Mouse (Mus musculus): ENCODE results near the gene Ifng.
"Not testable (repeated sequence)": the region's sequence is repeated elsewhere in the genome, so short reads cannot be mapped to it uniquely, and the experiment has no call there.

Gene Ifng

GRCm38 (mm10) chr10:118440742-118441240 is at the start of gene Ifng:
Gene Ifng, plus strand, starts transcription at chr10:118441046.
- no peak for DNase-seq (ENCODE audit: low read depth, low spot score)

GRCm38 (mm10) chr10:118399917-118400316 is 40.9 kb upstream of the Ifng start:
- DNase-seq (ENCODE audit: low read depth, low spot score): no peak

GRCm38 (mm10) chr10:118406463-118407221 is 34.2 kb upstream of the Ifng start:
- no peak for DNase-seq (ENCODE audit: low read depth, low spot score)

GRCm38 (mm10) chr10:118411377-118411776 is 29.5 kb upstream of the Ifng start:
- no peak for DNase-seq (ENCODE audit: low read depth, low spot score)

- no peak for DNase-seq (ENCODE audit: low read depth, low spot score)
These were observed 28.1 kb upstream of the Ifng start for GRCm38 (mm10) chr10:118412774-118413173.

- DNase-seq (ENCODE audit: low read depth, low spot score): no peak
These were observed 21.8 kb upstream of the Ifng start for GRCm38 (mm10) chr10:118419000-118419425.

GRCm38 (mm10) chr10:118420896-118421295 is 19.9 kb upstream of the Ifng start:
- DNase-seq (ENCODE audit: low read depth, low spot score): no peak

GRCm38 (mm10) chr10:118435501-118435900 is 5.3 kb upstream of the Ifng start:
- DNase-seq (ENCODE audit: low read depth, low spot score): no peak

- DNase-seq (ENCODE audit: low read depth, low spot score): no peak
These were observed 1.1 kb downstream of the Ifng start for GRCm38 (mm10) chr10:118441898-118442297.

- DNase-seq (ENCODE audit: low read depth, low spot score): no peak
These were observed 2.2 kb downstream of the Ifng start for GRCm38 (mm10) chr10:118442999-118443398.

- DNase-seq (ENCODE audit: low read depth, low spot score): no peak
These were observed 4.2 kb downstream of the Ifng start for GRCm38 (mm10) chr10:118445021-118445420.

- DNase-seq (ENCODE audit: low read depth, low spot score): no peak
These were observed 4.7 kb downstream of the Ifng start for GRCm38 (mm10) chr10:118445502-118445901.

GRCm38 (mm10) chr10:118445978-118446377 is 5.1 kb downstream of the Ifng start:
- no peak for DNase-seq (ENCODE audit: low read depth, low spot score)

- DNase-seq (ENCODE audit: low read depth, low spot score): no peak
These were observed 10.9 kb downstream of the Ifng start for GRCm38 (mm10) chr10:118451747-118452146.

- no peak for DNase-seq (ENCODE audit: low read depth, low spot score)
These were observed 17.9 kb downstream of the Ifng start for GRCm38 (mm10) chr10:118458729-118459128.

- peak; percentile 59 for DNase-seq (ENCODE audit: low read depth, low spot score)
These were observed 20.4 kb downstream of the Ifng start for GRCm38 (mm10) chr10:118461126-118461767.

- DNase-seq (ENCODE audit: low read depth, low spot score): no peak
These were observed 25.6 kb downstream of the Ifng start for GRCm38 (mm10) chr10:118466481-118466880.

GRCm38 (mm10) chr10:118469047-118469446 is 28.2 kb downstream of the Ifng start:
- no peak for DNase-seq (ENCODE audit: low read depth, low spot score)

- no peak for DNase-seq (ENCODE audit: low read depth, low spot score)
These were observed 29.6 kb downstream of the Ifng start for GRCm38 (mm10) chr10:118470296-118470957.

GRCm38 (mm10) chr10:118472846-118473245 is 32.0 kb downstream of the Ifng start:
- not testable (repeated sequence) for DNase-seq (ENCODE audit: low read depth, low spot score)

- no peak for DNase-seq (ENCODE audit: low read depth, low spot score)
These were observed 35.9 kb downstream of the Ifng start for GRCm38 (mm10) chr10:118476696-118477095.

- no peak for DNase-seq (ENCODE audit: low read depth, low spot score)
These were observed 36.5 kb downstream of the Ifng start for GRCm38 (mm10) chr10:118477297-118477696.

All from WW6 (cell line).